Mouse (Mus musculus) left cerebral cortex, postnatal 10 days (tissue): Measurements from ENCODE around the gene Rabgef1. TPM values are rescaled to one million over a fixed set of nuclear protein-coding genes. Genes with fewer than 3 reads are reported as not detected.

Experiments used
- DNase-seq, 2 experiments: peaks; one replicate each; pipeline ENCODE4 v3.0.0; 2021 to 2022; ENCODE audit warnings: low spot score in 2 of 2, mixed read lengths in 1 of 2; ENCODE audit errors: extremely low spot score in 1 of 2
- intact Hi-C: fragments of 180-260 bp; cut with DNase I; formaldehyde crosslinking; loops from one replicate; pipeline ENCODE4 v1.15.1; 2025
- total RNA-seq, 2 experiments: library from RNA; stranded (reverse); gene quantifications; 2 replicates each; pipeline ENCODE4 v1.2.3; 2021

Rabgef1 gene
- total RNA-seq, 2 experiments from 2014 or later: 41.4 to 42.8 TPM

DNA sequence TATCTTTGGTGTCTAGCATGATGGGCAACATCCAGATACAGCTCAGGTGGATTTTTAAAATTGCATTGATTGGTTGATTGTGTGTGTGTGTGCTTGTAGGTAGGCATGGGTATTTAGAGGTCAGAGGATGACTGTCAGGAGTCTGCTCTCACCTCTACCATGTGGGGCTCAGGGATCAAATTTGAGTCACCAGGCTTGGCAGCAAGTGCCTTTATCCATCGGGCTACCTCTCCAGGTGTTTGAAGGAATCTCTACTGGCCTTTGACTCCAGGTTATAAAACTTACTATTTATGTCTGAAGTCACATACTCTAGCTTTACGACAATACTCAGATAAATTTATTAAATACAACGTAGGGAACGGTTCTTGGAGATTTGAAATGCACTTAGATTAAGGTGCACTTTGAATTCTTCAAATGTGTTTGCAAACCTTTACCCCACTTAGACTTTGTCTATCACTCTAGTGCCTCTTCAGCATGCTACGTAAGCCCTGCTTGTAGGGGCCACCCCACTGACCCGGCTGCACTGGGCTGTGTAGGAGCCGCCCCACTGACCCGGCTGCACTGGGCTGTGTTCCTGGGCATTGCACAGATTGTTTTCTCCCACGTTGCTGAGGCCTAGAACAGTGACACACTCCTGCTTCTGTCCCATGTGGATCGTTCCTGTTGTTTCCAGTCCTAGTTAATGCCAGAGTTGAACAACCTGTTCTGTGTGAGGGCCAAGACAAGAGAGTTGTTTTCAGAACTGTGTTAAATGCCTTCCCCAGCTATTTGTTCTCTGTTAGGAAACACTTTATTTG is 28.8 kb downstream of the Rabgef1 start:
- no peak for DNase-seq
- intact Hi-C loops: no loop called here

DNA sequence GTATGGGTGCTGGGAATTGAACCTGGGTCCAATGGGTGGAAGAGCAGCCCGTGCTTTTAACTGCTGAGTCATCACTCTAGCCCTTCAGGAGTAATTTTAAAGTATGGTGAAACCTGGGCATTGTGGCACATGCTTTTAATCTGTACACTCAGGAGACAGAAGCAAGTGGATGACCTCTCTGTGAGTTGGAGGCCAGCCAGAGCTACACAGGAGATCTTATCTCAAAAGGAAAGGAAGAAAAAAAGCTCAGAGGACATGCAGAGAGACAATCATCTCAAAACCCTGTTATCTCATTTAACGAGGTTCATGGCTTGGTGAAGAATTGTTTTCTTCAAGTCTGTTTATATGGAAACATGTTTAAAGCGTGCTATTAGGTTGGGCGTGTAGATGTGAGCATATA is 32.4 kb downstream of the Rabgef1 start:
- no peak for DNase-seq
- intact Hi-C loops: no loop called here

DNA sequence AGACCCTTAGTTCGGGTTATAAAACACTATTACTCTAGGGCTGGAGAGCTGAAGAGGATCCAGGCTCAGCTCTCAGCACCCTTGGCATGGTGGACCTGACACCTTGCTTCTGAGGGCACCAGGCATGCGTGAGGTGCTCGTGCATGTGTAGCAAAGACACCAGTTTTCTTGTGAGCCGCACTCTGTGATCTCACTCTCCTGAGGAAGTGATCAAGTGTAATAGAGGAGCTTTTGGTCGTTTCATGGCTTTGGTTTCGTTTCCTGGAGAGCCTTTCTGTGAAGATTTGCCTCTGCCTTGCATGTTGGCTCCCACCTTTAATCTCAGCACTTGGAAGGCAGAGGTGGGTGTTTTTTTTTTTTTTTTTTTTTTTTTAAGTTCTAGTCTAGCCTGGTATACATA is 33.0 kb downstream of the Rabgef1 start:
- no peak for DNase-seq
- intact Hi-C loops: no loop called here

DNA sequence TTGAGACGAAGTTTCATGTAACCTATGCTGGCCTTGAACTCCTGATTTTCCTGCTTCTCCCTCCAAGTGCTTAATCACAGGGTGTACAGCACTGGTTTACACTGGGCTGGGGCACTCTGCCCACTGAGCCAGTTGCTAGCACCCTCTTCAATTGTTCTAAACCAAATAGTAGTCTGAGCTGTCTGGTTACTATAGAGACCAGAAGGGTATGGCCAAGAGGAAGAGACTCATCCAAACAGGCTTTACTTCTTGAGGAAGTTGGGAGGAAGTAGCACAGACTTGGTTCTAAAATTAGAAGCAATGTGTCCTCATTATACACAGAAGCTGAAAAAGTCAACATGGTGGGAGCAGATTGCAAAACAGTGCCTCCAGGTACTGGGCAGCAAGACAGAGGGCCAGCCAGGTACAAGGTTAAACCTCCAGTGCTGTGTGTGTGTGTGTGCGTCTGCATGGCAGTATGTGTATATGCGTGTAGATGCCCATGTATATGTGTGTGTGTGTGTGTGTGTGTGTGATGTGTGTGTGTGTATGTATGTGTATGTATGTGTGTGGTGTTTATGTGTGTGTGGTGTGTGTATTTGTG is 33.9 kb downstream of the Rabgef1 start:
- no peak for DNase-seq
- intact Hi-C loops: no loop called here

DNA sequence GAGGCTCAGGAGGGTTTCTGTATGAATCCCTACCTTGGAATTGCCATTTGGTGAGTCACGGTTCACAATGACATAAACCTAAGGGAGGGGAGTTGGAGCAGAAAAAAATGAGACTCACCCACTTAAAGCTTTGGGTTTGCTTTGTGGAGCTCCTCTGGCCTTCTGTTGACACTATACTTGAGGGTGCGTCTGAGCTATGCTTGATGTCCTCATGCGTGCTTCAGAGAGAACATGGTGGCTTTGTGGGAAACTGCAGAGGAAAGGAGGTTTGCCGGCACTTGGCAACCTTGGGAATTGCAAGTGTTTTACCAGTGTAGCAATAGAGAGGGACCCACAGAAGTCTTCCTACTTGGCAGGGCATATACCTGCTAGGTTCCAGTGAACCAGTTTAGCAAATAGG is 35.7 kb downstream of the Rabgef1 start:
- no peak for DNase-seq
- intact Hi-C loops: no loop called here

DNA sequence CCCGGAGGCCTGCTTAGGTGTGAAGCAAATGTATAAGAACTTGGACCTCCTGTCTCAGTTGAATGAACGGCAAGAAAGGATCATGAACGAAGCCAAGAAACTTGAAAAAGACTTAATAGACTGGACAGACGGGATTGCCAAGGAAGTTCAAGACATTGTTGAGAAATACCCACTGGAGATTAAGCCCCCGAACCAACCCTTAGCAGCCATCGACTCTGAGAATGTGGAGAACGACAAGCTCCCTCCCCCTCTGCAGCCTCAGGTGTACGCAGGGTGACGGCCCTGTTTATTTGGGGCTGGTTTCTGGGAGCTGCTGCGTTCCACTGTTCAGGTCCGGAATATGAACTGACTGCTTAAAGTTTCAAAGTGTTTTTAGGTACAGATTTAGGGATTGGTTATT is 41.4 kb downstream of the Rabgef1 start:
- intact Hi-C loops: no loop called here
- DNase-seq: no peak

DNA sequence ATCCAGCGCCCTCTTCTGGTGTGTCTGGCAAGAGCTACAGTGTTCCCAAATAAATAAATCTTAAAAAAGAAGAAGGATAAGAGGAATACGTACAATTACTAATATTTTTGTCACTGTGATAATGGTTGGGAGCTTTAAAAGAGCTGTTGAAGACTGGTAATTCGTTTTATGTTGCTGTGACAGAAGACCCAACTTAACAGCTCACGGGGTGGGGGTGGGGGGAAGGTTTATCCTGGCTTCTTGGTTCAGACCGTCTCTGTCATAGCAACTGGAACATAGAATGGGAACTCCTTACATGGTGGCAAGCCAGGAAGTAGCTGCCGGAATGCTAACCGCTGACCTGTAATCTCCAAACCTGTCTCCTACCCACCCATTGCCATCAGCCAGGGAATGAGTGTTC is 45.2 kb downstream of the Rabgef1 start, which contains the start of gene Tmem248:
Tmem248 (plus strand) TSS at position 301 of the 400 bp plus-strand sequence.
- intact Hi-C loops: loop anchor here (5.0 kb wide), 1 partner anchor 34 kb away; no protein-coding TSS in a partner anchor
- DNase-seq: no peak

DNA sequence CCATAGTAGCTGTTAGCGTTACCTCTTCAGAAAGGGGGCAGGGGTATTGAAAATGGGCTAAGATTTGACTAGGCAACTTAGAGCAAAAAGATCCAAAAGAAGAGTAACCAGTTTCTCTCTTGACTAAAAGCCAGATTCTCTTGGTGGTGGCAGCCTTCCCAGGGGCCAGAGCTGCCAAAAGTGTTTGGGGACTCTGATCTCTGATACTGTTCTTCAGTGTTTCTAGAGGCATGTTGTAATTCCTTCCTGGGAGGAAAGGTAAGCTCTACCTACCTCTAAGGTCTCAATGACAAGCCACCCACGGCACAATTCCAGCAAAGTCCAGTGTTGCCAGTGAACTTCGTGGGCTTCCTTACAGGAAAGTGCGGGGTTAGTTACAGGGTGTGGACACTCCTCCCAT is 45.8 kb downstream of the Rabgef1 start:
- no peak for DNase-seq
- intact Hi-C loops: loop anchor here (5.0 kb wide), 1 partner anchor 35 kb away; no protein-coding TSS in a partner anchor

DNA sequence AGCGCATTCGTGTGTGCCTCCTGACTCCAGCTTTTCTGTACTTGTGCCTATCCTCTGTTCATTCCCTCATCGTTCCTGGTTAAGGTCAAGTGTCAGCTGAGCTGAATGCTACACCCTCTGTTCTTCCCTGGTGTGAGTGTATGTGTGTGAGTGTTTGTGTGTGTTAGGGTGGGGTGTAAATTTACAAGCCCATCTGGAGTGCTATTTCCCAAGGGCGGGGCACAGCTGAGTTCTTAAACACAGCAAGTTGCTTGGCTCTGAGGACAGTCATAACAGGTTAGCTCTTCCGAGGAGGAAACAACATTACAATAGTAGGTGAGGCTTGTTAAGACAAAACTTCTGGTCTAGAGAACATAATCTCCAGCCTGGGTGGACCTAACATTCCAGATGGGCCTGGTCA is 46.7 kb downstream of the Rabgef1 start:
- no peak for DNase-seq
- intact Hi-C loops: loop anchor here (5.0 kb wide), 1 partner anchor 36 kb away; no protein-coding TSS in a partner anchor

DNA sequence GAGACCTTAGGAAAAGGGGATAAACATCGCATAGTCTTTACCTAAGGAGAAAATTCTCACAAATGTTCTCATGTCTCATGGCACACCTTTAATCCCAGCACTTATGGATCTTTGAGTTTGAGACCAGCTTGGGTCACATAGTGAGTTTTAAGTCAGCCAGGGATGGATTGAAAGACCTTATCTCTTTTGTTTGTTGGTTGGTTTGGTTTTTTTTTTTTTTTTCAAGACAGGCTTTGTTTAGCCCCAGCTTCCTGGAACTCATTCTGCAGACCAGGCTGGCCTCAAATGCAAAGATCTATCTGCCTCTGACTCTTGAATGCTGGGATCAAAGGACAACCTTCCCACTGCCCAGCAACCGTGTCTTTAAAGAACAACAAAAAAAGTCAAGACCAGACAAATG is 49.7 kb downstream of the Rabgef1 start:
- intact Hi-C loops: no loop called here
- DNase-seq: no peak

DNA sequence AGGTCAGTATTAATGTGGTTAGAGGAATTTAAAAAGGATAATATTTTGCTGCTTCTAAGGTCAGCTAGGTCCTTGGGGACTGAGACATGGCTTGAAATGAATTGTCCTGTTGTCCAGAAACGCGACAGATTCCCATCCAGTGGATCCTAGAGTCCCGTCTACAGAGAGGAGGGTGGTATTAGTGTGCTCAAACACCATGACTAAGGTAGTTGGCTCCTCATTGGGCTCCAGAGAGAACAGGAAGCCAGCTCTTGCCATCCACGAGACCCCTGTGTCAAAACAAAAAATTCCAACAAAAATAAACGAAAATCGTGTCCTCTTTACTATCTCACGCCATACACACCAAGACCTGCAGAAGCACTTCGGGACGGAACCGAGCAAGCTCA is 50.2 kb downstream of the Rabgef1 start:
- DNase-seq: peak in 1 of 2 experiments; percentile 13
- intact Hi-C loops: no loop called here

DNA sequence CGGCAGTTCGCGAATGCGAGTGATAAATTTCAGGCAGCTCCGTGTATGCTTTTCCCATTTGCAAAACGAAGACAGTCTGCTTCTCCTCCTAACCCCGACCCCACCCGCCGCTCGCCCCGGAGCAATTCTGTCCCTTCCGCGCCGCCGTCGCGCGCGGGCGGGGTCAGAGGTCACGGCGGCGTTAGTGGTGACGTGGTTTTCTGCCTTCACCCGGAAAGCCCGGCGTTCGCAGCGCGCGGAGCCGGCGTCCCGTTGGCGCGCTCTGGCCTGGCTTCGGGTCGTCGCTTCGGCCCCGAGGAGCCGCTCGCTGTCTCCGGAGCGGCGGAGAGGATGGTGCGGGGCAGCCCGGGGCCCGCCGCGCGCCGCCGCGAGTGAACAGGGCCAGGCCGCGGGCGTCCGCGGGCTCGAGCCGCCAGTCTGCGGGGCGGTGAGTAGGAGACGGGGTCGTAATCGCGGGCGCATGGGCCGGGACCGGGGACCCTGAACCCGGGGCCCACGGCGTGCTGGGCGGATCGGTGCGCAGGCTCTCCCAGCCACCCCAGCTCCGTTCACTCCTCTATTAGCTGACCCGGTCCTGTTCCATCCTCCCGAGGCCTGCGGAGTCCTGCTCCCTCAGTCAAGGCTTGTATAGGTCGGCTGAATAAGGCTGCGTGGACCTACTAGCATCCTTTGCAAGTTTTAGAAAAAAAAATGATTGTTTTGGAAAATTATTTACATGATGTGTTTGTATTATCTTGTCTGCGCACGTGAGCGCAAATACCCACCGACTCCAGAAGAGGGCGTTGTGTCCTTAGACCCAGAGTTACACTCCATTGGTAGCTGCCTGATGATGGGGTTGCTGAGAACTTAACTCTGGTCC is 50.8 kb downstream of the Rabgef1 start:
- intact Hi-C loops: no loop called here
- DNase-seq: peak; percentile 90 to 96

DNA sequence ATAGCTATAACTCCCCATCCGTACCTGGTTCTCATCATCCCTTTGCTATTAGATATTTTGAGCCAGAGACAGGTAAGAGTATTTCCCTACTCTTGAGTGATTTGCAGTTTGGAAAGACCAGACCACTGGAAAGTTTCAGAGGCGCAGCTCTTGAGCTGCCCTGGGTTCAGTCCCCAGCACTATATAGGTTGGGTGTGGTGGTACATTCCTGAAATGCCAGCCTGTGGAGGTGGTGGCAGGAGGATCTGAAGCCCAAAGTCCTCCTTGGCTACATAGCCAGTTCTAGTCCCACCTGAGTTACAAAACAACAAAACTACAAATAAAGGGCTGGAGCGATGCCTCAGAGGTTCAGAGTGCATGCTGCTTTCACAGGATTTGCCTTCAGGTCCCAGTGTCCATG is 55.2 kb downstream of the Rabgef1 start:
- DNase-seq: no peak
- intact Hi-C loops: no loop called here

DNA sequence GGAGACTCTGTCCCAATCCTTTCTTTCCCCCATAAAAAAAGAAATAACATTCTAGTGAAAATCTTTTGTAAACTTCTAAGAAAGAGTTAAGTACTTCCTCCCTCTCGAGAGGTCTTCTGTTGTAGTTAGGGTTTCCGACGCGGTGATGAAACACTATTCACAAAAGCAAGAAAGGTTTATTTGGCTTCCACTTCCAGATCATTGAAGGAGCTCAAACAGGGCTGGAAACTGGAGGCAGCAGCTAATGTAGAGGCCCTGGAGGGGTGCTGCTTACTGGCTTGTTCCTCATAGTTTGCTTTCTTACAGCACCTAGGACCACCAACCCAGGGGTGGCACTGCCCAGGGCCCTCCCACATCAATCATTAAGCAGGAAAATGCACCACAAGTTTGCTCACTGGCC is 56.5 kb downstream of the Rabgef1 start:
- intact Hi-C loops: no loop called here
- DNase-seq: no peak

DNA sequence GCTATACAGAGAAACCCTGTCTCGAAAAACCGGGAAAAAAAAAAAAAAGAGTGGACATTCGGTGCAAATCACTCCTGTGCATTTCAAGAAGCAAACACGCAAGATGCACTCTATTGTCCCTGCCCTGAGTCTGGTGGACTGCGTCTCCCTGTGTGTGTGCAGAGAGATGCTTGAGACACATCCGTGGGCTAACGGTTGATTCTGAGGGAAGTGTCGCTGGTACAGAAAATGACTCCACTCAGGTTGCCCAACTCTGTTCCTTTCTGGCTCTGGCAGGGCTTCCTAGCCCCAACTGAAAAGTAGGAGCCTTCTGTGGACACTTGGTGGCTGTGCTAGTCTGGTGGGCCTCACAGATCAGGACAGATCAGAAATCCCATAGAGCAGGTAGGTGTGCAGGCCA is 64.7 kb downstream of the Rabgef1 start:
- intact Hi-C loops: loop anchor here (2.0 kb wide), 1 partner anchor 14 kb away; no protein-coding TSS in a partner anchor

DNA sequence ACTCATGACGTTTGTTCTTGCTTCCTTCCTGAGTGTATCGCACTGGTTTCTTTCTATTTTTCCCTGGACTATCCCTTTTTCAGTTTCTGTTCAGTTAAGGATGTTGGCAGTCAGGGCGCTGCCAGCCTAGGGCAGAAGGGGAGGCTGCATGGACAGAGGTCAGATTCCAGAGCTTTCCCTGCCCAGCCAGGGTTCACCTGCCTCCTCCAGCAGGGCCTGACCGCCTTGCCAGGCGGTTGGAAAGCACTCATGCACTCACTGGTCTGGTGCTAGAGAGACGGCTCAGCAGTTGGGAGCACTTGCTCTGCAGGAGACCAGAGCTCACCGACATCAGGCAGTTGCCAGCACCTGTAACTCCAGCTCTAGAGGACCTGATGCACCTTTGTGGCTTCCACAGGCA is 67.6 kb downstream of the Rabgef1 start:
- no peak for DNase-seq
- intact Hi-C loops: no loop called here

More for the DNA sequence above, 64.7 kb downstream of the Rabgef1 start:
- DNase-seq: no peak

DNA sequence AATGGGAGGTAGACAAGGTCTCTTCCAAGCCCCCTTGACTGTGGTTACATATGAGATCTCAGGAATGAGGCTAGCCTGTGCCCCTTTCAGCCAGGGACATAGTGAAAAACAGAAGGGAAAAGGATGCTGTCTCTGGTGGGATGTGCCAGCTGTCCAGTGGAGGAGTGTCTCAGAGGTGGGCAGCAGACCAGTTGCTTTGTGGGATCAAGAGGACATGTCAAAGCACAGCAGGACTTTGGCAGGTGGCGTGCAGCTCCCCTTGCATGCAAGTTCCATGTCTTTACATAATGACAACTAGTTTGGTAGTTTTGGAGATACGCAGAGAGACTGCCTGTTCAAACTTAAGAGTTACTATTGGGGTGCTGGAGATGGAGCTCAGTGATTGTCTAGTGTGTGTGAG is 68.3 kb downstream of the Rabgef1 start:
- no peak for DNase-seq
- intact Hi-C loops: no loop called here

DNA sequence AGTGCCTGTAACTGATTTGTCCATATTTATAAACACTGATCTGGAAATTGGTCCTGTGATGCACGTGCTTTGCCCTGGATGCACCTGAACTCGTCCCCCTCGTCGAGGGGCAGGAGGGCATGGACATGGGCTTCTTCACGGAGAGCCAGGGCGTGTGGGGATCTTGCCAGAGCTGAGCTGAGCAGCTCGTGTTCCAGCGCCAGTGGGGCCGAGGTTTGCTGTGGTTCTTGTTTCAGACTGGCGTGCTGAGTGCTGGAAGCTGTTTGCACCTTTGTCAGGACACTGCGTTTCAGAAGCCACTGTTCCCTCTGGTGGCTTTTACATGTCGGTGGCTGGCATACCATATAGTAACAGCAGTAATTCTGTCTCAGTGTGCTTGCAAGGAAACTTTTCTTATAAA is 69.8 kb downstream of the Rabgef1 start:
- intact Hi-C loops: no loop called here
- DNase-seq: no peak

DNA sequence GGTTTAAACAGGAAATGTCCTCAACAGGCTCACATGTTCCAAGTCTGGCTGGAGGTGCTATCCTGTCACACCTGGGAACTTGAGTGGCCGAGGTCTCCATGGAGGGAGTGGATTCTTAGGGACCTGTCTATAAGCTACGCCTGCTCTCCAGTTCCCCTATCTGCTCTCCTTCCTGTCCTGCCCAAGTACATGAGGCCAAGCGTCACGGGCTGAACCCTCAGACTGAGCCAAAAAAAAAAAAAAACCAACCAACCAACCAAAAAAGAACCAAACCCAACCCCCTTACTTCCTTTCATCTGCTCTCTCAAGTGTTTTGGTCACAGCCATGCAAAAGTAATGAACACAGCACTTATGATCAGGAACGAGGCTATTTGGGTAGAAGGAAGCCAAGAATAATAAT is 76.2 kb downstream of the Rabgef1 start:
- intact Hi-C loops: no loop called here
- no peak for DNase-seq
